Mouse (Mus musculus): ENCODE measurements around the gene Pitx3.

- no peak for TF ChIP-seq CTCF (IDR thresholded peaks at IDR 0.05; ENCODE audit: borderline replicate concordance, control insufficient read depth, extremely low read depth, insufficient read depth, low read length, poor library complexity)
- TF ChIP-seq POLR2A (IDR thresholded peaks at IDR 0.05; ENCODE audit: control insufficient read depth, extremely low read depth, insufficient read depth, low read length, poor library complexity) = no peak
These were observed 39.1 kb upstream of the Pitx3 start for GRCm38 (mm10) chr19:46187203-46187602.
